Mouse (Mus musculus): ENCODE data around the gene Fbxo6.
A peak's percentile ranks its signal among the peaks of the same experiment; 100 is the strongest.

DNA sequence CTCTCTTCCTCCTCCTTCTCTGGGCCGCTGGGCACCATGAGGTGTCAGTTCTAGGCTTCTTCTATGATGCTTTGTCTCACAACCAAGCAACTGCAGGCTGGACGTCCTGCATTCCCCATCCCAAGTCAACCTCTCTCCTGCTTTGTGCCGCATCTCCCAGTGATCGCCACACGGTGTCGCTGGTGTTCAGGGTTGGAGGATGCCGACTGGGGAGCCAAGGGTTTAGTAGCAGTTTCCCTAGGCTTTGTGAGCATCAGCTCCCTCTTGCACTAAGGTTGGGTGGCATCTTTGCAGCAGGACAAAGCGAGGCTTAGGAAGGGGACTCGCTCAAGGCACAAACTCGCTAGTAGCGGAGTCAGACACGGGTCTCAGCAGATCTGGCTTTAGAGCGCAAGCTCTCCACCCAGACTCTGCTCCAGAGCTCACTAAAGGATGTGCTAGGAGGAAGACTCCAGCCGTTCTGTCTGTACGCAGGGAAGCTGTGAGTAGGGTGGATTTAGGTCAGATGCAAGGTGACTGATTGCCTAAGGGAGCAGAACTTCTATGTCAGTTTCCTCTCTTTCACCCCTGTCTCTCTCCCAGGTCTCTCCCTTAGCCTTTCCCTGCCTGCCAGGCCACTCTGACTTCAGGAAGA is 37.1 kb downstream of the Fbxo6 start:
- TF ChIP-seq CTCF (IDR thresholded peaks at IDR 0.05; ENCODE audit: borderline replicate concordance, insufficient read depth, low read depth, low read length) (peak; percentile 99), POLR2A (IDR thresholded peaks at IDR 0.05; ENCODE audit: borderline replicate concordance, insufficient read depth, low read length) (no peak)
